Mouse (Mus musculus) testis, postnatal 10 days (tissue): Measurements from ENCODE around the gene Serinc1.

Experiments used
- DNase-seq: peaks from one replicate; pipeline ENCODE4 v3.0.0; 2021; ENCODE audit warnings: low spot score

The Serinc1 gene

GRCm38 (mm10) chr10:57485908-57486541 is 46.3 kb downstream of the Serinc1 start, which contains the start of gene Hsf2:
Hsf2 (plus strand) TSS chr10:57486385.
- DNase-seq = peak; percentile 94

- no peak for DNase-seq
These were observed 47.6 kb downstream of the Serinc1 start for GRCm38 (mm10) chr10:57484741-57485140.

GRCm38 (mm10) chr10:57481717-57482116 is 50.6 kb downstream of the Serinc1 start:
- no peak for DNase-seq

- no peak for DNase-seq
These were observed 55.0 kb downstream of the Serinc1 start for GRCm38 (mm10) chr10:57477121-57477843.
